Mouse (Mus musculus): ENCODE data around the gene Zc3h12a. TPM values are rescaled to one million over a fixed set of nuclear protein-coding genes. Genes with fewer than 3 reads are reported as not detected.
A peak's percentile ranks its signal among the peaks of the same experiment; 100 is the strongest.

Zc3h12a gene
- total RNA-seq, 2 experiments from 2014 or later = 0.56 to 1.1 TPM

GRCm38 (mm10) chr4:125145213-125145612, 17.6 kb upstream of the Zc3h12a start:
- DNase-seq (ENCODE audit: low spot score in 2 of 2) = no peak

GRCm38 (mm10) chr4:125144627-125145026, 17.0 kb upstream of the Zc3h12a start:
- DNase-seq (ENCODE audit: low spot score in 2 of 2) = peak in 1 of 2 experiments; percentile 10

GRCm38 (mm10) chr4:125144211-125144610, 16.6 kb upstream of the Zc3h12a start:
- no peak for DNase-seq (ENCODE audit: low spot score in 2 of 2)

DNA sequence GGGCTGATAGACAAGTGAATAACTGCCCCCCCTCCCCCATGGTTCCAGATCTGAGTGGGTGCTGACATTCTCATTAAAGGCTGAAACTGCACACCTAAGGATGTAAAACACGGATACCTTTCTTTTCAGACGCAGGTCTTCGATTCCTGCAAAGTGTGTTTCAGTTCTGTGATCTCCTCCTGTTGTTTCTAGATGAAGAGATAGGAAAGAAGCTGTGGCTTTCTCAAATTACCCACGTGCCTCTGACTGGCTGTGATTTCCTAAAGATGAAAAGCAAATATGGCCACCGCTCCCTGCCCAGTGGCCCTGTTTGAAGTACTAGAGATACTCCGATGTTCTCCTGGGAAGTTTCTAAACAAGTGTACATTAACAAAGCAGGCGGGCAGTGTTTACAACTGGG, 10.7 kb upstream of the Zc3h12a start:
- DNase-seq (ENCODE audit: low spot score in 2 of 2) = no peak

DNA sequence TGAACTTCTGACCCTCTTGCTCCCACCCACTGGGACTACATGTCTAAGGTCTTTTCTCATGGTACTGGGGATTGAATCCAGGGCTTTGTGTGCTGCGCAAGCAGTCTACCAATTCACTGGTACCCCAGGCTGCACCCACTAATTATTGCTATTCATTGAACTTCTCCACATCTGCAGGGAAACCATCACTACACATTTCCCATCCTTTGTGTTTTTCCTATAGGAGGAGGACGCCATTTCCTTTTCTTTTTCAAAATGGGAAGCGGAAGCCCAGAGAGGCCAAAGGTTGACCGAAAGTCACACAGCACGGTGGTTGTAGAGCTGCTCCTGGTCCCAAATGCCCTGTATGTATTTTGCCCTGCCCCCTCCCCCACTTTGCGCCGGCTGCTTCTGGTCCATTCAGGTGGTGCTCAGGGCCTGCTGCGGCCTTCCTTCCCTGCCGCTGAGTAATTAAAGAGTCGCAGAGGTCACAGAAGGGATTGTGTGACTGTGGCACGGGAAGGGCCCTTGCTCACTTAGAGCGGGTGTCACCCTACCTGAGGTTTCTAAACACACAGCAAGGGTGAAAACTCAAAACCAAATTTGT, 8.8 kb upstream of the Zc3h12a start:
- no peak for DNase-seq (ENCODE audit: low spot score in 2 of 2)

GRCm38 (mm10) chr4:125135076-125135855, 7.6 kb upstream of the Zc3h12a start:
- DNase-seq (ENCODE audit: low spot score in 2 of 2) = no peak

- no peak for DNase-seq (ENCODE audit: low spot score in 2 of 2)
These were observed 7.0 kb upstream of the Zc3h12a start for GRCm38 (mm10) chr4:125134631-125135030.

DNA sequence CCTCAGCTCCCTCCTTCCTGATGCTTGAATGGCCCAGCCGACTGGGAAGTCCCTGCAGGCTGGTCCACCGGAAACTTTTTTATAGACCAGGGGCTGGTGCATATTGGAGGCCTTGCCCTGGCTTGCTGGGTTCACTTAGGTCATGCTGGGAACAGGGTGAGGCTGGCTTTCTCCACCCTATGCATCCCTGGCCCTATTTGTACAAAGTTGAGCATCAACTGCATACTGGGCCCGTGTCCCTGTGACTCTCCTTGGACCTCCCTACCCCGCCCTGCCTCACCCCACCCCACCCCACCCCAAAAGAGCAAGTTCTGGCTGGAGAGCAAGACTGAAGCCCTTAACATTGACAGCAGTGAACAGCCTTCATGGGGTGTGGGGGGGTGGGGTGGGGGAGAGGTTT, 6.6 kb upstream of the Zc3h12a start:
- no peak for DNase-seq (ENCODE audit: low spot score in 2 of 2)

DNA sequence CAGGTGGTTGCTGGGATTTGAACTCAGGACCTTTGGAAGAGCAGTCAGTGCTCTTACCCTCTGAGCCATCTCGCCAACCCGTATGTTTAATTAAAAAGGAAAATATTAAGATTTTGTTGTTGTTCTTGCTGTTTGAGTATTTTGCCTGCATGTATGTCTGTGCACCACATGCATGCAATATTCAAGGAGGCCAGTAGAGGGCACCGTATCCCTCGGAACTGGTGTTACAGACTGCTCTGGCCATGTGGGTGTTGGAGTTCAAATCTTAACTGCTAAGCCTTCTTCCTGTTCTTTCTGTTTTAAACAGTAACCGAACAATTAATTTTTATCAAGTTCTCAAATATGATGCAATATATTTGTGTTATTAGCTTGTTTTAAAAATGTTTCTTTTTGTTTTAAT, 4.8 kb upstream of the Zc3h12a start:
- peak in 1 of 2 experiments; percentile 57 for DNase-seq (ENCODE audit: low spot score in 2 of 2)

- DNase-seq (ENCODE audit: low spot score in 2 of 2) = no peak
These were observed 3.9 kb upstream of the Zc3h12a start for GRCm38 (mm10) chr4:125131493-125131892.

- DNase-seq (ENCODE audit: low spot score in 2 of 2) = no peak
These were observed 879 bp downstream of the Zc3h12a start for GRCm38 (mm10) chr4:125126761-125127160.

GRCm38 (mm10) chr4:125126186-125126585, 1.5 kb downstream of the Zc3h12a start:
- no peak for DNase-seq (ENCODE audit: low spot score in 2 of 2)

DNA sequence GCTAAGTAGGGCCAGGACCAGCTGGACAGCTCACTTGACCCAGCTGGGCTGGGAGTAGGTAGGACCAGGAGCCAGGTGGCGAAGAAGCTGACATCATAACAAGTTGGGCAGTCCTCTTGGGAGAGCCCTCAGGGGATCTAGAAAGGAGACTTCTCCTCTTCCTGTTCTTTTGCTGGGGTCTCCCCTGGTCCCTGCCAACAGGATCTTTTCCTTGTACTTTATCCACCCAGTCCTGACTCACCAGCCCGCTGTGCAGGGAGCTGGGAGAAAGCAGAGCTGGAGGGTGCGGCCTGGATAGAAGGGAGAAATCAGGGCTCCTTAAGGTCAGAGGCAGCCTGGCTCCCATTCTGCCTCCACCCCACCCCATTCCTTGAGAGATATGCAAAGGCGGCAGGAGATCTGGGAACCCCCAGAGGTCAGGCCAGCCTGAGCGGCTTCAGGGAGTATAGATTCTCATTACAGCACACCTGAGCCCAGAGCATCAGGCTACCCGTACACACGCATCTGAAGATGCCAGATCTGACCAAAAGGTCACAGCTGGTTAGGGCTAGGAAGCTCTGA, 2.2 kb downstream of the Zc3h12a start:
- no peak for DNase-seq (ENCODE audit: low spot score in 2 of 2)

GRCm38 (mm10) chr4:125124424-125125209, 3.0 kb downstream of the Zc3h12a start:
- no peak for DNase-seq (ENCODE audit: low spot score in 2 of 2)

GRCm38 (mm10) chr4:125123279-125123671, 4.4 kb downstream of the Zc3h12a start:
- DNase-seq (ENCODE audit: low spot score in 2 of 2) = no peak

- no peak for DNase-seq (ENCODE audit: low spot score in 2 of 2)
These were observed 5.0 kb downstream of the Zc3h12a start for GRCm38 (mm10) chr4:125122431-125123278.

- no peak for DNase-seq (ENCODE audit: low spot score in 2 of 2)
These were observed 7.9 kb downstream of the Zc3h12a start for GRCm38 (mm10) chr4:125119721-125120120.

DNA sequence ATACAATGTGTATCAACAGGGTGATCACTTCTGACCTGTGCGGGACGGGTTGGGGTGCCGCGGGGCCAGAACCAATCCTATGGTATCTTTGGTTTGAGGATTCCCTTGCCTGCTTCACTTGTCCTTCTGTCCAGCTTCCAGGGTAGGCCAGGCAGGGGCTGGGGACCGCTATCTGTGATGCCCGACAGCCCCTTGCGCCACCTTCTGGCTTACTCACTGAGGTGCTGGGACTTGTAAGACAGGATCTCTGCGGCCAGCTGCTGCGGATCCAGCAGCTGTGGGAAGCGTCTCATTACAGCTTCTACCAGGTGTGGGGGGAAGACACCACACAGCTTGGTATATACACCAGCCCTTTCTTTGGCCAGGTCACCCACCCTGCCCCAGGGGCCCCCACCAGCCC, 8.6 kb downstream of the Zc3h12a start:
- no peak for DNase-seq (ENCODE audit: low spot score in 2 of 2)

GRCm38 (mm10) chr4:125117902-125118320, 9.7 kb downstream of the Zc3h12a start:
- DNase-seq (ENCODE audit: low spot score in 2 of 2) = no peak

GRCm38 (mm10) chr4:125116929-125117328, 10.7 kb downstream of the Zc3h12a start:
- no peak for DNase-seq (ENCODE audit: low spot score in 2 of 2)

Data from left cerebral cortex, adult 18-20 months (tissue).